Mouse (Mus musculus) hindbrain, embryonic 16.5 days (tissue): ENCODE measurements around the gene Dstyk. TPM values are rescaled to one million over a fixed set of nuclear protein-coding genes. Genes with fewer than 3 reads are reported as not detected.

Source experiments
- ATAC-seq: fragments of 200-750 bp; cut with Nextera tagmentation; 2 replicates; pipeline ENCODE4 v1.8.0; 2017; ENCODE audit warnings: moderate TSS enrichment, moderate library complexity
- H3K27ac ChIP-seq: fragments of 300-500 bp; sonication (generic); 2 replicates; pipeline ENCODE4 v1.5.1; 2014; ENCODE audit warnings: low read depth, mild to moderate bottlenecking, control low read depth, low read length, moderate library complexity
- H3K27me3 ChIP-seq: fragments of 300-500 bp; sonication (generic); replicated peaks from 2 replicates; pipeline ENCODE4 v1.6.1; 2014; ENCODE audit warnings: low read length; ENCODE audit not compliant: control insufficient read depth, insufficient read depth
- H3K36me3 ChIP-seq: fragments of 300-500 bp; sonication (generic); 2 replicates; pipeline ENCODE4 v1.6.1; 2014; ENCODE audit warnings: mild to moderate bottlenecking, low read length, moderate library complexity, mixed read lengths; ENCODE audit not compliant: control insufficient read depth, insufficient read depth
- H3K4me1 ChIP-seq: fragments of 300-500 bp; sonication (generic); 2 replicates; pipeline ENCODE4 v1.6.1; 2014; ENCODE audit warnings: low read depth, low read length; ENCODE audit not compliant: control insufficient read depth, insufficient read depth
- H3K4me2 ChIP-seq: fragments of 300-500 bp; sonication (generic); 2 replicates; pipeline ENCODE4 v1.6.1; 2014; ENCODE audit warnings: mild to moderate bottlenecking, low read length, control low read depth, moderate library complexity
- H3K4me3 ChIP-seq: fragments of 300-500 bp; sonication (generic); 2 replicates; pipeline ENCODE4 v1.5.1; 2014; ENCODE audit warnings: mild to moderate bottlenecking, low read length, control low read depth, moderate library complexity
- H3K9ac ChIP-seq: fragments of 300-500 bp; sonication (generic); 2 replicates; pipeline ENCODE4 v1.6.1; 2014; ENCODE audit warnings: low read depth, mild to moderate bottlenecking, control low read depth, low read length, moderate library complexity
- H3K9me3 ChIP-seq: fragments of 300-500 bp; sonication (generic); 2 replicates; pipeline ENCODE4 v1.6.1; 2014; ENCODE audit warnings: mild to moderate bottlenecking, low read length, moderate library complexity; ENCODE audit not compliant: control insufficient read depth
- WGBS: fragments of 180-500 bp; shearing (Covaris S2); extraction: QIAGEN DNeasy Blood & Tissue Kit; methylation state at CpG from one replicate; pipeline ENCODE4 v1.1.7; 2014; 5-methylcytosine and 5-hydroxymethylcytosine counted together
- polyA plus RNA-seq: library from polyadenylated mRNA; unstranded; fragments of >200 nt; fragmentation: Nextera tagmentation; extraction: Ambion mirVana; gene quantifications from 2 replicates; pipeline ENCODE4 v1.2.1, GENCODE M21; 2015

Gene Dstyk
- polyA plus RNA-seq, 1 experiment from 2014 or later = 7.9 TPM

DNA sequence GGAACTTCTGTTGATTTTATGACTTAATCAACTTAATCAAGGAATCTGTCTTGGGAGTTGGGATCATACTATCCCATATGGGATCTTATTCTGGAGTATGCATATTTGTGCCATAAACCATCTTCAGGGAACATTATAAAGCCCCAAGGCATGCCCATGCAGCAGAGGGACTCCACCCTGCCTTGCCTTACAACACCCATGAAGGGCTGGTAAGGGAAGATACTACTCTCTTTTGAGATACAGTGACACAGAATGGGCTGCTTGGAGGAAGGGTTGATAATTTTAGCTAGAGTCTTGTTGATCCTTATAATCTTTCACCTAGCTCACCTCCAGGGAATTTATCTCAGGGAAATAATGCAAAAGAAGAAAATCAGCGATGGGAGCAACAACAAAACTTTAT, 16.8 kb upstream of the Dstyk start:
- no peak overlapping the region for H3K27ac ChIP-seq
- no peaks in the 10 kb centered on the region for H3K27me3 ChIP-seq
- H3K4me1 ChIP-seq = no peaks in the 10 kb centered on the region
- ATAC-seq = no peak
- H3K4me3 ChIP-seq = no peak overlapping the region
- H3K36me3 ChIP-seq = no peaks in the 10 kb centered on the region
- H3K9me3 ChIP-seq = no peaks in the 10 kb centered on the region
- H3K4me2 ChIP-seq = no peak overlapping the region
- WGBS = 67% methylated on average over 1 of the region's 1 CpGs
- H3K9ac ChIP-seq = no peak overlapping the region

DNA sequence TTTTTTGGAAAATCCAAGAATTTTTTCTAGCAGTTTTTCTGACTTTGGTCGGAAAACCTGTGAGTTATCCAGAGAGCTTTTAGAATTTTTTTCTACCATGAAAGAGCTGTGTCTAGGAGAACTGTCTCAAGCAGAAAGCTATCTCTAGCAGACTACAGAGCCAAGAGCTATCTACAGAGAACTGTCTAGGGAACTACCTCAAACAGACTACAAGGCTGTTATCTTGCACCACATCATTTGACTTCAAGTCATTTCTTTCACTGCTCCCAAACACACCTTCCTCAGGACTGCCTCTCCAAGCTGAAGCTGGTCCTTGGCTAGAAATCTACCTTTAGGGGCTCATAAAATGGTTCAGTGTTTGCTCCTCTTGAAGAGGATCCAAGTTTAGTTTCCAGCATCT, 15.5 kb upstream of the Dstyk start:
- 94% methylated on average over 1 of the region's 1 CpGs for WGBS
- Histone ChIP-seq H3K27ac (no peak overlapping the region), H3K9ac (no peak overlapping the region), H3K27me3 (no peaks in the 10 kb centered on the region), H3K9me3 (no peaks in the 10 kb centered on the region), H3K4me3 (no peak overlapping the region), H3K4me1 (no peaks in the 10 kb centered on the region), H3K4me2 (no peak overlapping the region), H3K36me3 (no peaks in the 10 kb centered on the region)
- ATAC-seq = no peak

DNA sequence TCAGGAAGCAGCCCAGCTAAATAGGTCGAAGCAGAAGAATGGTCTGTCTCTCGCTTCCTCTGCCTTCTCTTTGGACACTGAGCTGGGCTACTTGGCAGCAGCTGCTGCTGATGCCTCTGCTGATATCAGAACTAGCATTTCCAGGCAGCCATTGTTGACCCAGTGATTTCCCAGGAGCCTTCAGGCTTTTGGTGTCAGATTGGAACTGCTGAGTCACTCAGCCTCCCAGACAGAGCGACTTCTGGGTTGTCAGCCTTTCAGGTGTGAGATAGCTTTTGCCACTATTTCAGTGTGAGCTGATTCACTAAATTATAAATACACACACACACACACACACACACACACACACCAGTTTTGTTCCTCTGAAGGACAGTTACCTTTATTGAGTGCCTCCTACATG, 6.7 kb upstream of the Dstyk start:
- H3K9me3 ChIP-seq = no peaks in the 10 kb centered on the region

DNA sequence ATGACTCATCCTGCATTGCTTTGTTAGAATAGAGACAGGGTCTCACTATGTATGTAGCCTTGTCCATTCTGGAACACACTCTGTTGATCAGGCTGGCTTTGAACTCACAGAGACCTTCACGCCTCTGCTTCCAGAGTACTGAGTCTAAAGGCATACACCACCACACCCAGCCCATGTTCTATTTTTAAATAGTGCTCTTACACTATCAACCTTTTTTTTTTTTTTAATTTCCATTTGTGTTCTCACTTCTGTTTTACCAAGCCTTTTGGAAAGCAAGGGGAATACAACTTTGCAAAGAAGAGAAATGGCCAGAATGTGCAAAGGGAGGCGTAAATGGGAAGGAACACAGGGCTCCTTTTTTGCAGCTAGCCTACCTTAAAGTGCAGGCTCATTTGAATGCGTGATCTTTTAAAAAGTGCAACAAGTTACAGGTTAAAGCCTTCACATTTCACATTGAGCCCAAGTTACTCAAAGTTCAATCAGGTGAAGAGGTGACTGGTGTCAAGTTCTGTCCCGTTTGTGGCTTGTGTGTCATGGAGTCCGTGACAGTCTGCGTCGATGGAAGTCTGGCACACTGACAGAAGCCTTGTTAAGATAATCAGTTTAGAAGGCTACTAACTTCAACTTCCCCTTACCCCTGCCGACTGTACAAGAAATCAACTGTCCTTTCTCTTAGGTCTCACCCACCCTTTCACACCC, 962 bp upstream of the Dstyk start:
- H3K27ac ChIP-seq = no peak overlapping the region
- no peak for ATAC-seq
- H3K4me1 ChIP-seq = peaks cover 12% of the 10 kb centered on the region
- H3K4me3 ChIP-seq = no peak overlapping the region
- no peak overlapping the region for H3K9ac ChIP-seq
- H3K36me3 ChIP-seq = no peaks in the 10 kb centered on the region
- no peak overlapping the region; the same call in 1 of the 2 replicates for H3K4me2 ChIP-seq
- 76% methylated on average over 8 of the region's 8 CpGs for WGBS
- H3K9me3 ChIP-seq = no peaks in the 10 kb centered on the region
- no peaks in the 10 kb centered on the region for H3K27me3 ChIP-seq

More for the DNA sequence above, 6.7 kb upstream of the Dstyk start:
- H3K9ac ChIP-seq = no peak overlapping the region
- no peak overlapping the region for H3K27ac ChIP-seq
- ATAC-seq = no peak
- no peaks in the 10 kb centered on the region for H3K4me1 ChIP-seq
- H3K27me3 ChIP-seq = no peaks in the 10 kb centered on the region
- H3K36me3 ChIP-seq = no peaks in the 10 kb centered on the region
- H3K4me3 ChIP-seq = no peak overlapping the region
- WGBS = 86% methylated on average over 3 of the region's 3 CpGs
- no peak overlapping the region for H3K4me2 ChIP-seq

DNA sequence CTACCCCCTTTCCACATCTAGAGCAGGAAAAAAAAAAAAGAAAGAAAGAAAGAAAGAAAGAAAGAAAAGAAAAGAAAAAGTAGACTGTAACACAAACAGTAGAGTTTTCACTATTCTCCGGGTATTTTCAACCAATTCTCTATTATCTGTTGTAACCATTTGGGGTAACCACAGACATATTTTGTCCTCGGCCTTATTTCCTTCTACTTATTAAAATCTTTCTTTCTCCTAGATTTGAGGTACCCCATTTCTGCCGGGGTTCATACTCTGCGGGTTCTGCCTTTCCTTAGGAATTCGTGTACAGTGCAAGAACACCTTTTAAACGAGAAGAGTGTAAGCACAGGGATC, 438 bp upstream of the Dstyk start:
- Histone ChIP-seq H3K27ac (peak overlapping the region; percentile 82), H3K27me3 (no peaks in the 10 kb centered on the region), H3K4me2 (peak overlapping the region; percentile 64), H3K9me3 (no peaks in the 10 kb centered on the region), H3K4me1 (peaks cover 12% of the 10 kb centered on the region), H3K4me3 (peak overlapping the region; percentile 57), H3K36me3 (no peaks in the 10 kb centered on the region), H3K9ac (peak overlapping the region; percentile 78)
- 19% methylated on average over 6 of the region's 6 CpGs for WGBS
- no peak for ATAC-seq

DNA sequence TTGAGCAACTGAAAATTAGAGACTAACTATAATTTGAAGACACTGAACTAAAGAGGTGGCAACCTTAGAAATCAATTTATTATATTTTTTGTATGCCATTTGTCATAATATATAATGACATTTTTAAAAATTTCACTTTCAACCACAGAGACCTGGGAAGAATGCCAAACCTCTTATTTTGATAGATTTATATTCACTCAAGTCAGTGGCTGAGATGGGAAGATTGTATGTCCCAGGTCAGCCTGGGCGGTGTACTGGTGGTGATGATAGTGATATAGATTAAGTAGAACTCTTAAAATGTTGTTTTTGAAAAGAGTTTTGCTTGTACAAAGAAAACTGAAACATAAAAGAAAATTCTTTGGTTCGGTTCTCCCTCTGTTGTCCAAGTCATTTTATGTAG, 2.9 kb downstream of the Dstyk start:
- no peak for ATAC-seq
- no peak overlapping the region for H3K4me3 ChIP-seq
- H3K9ac ChIP-seq = no peak overlapping the region
- 81% methylated on average over 2 of the region's 2 CpGs for WGBS
- H3K4me1 ChIP-seq = peaks cover 12% of the 10 kb centered on the region
- H3K27ac ChIP-seq = no peak overlapping the region
- no peaks in the 10 kb centered on the region for H3K36me3 ChIP-seq
- no peaks in the 10 kb centered on the region for H3K9me3 ChIP-seq
- H3K27me3 ChIP-seq = no peaks in the 10 kb centered on the region
- H3K4me2 ChIP-seq = no peak overlapping the region

DNA sequence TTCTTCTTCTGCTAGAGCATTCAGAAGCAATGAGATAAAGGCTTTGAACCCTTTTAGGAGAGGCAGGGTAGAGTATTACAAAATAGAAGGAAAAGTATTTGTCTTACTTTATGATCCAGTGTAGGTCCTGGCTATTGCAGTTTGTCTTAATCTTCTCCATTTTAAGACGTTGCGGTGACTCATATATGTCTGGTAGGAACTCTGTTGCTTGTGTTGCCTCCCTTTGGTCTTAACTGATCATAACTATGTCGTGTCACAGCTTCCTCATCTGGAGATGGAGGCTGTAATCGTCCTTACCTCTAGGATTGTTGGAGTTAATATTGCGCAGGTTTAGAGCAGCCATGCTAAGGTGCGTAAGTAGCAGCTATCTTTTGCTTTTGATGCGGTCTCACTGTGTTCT, 3.3 kb downstream of the Dstyk start:
- peaks cover 12% of the 10 kb centered on the region for H3K4me1 ChIP-seq
- WGBS = 89% methylated on average over 7 of the region's 7 CpGs
- no peak overlapping the region for H3K4me3 ChIP-seq
- H3K9me3 ChIP-seq = no peaks in the 10 kb centered on the region
- no peaks in the 10 kb centered on the region for H3K27me3 ChIP-seq
- H3K4me2 ChIP-seq = no peak overlapping the region
- ATAC-seq = no peak
- no peaks in the 10 kb centered on the region for H3K36me3 ChIP-seq
- H3K9ac ChIP-seq = no peak overlapping the region
- no peak overlapping the region for H3K27ac ChIP-seq

DNA sequence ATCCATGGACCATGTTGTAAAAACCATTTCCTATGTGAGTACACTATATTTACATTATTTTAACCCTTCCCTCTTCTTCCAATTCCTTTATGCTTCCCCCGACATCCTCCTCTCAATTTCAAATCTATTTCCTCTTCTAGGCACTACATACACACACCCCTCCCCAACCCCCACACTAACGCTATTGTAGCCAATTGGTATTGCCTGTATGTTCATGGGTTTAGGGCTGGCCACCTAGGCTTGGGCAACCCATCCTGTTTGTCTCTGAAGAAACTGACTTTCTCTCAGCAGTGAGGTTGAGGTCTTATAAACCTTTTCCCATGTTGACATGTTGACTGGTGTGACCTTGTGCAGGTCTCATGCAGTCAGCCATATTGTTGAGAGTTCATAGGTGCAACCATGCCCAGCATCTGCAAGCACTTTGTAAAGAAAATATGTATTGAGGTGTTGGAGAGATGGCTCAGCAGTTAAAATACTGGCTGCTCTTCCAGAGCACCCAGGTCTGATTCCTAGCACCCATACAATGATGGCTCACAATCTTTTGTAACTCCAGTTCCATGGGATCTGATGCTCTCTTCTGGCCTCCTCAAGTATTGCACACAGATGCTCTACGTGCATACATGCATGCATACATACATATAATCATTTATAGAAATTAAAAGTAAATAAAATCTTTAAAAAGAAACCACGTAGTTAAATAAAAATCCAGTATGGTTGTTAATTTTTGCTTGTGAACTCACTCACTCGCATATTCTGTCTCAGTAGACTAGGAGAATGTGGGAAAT, 5.7 kb downstream of the Dstyk start:
- 95% methylated on average over 5 of the region's 5 CpGs for WGBS
- Histone ChIP-seq H3K36me3 (no peaks in the 10 kb centered on the region), H3K27me3 (no peaks in the 10 kb centered on the region), H3K9me3 (no peaks in the 10 kb centered on the region), H3K4me3 (no peak overlapping the region), H3K4me2 (no peak overlapping the region), H3K9ac (no peak overlapping the region), H3K4me1 (peaks cover 12% of the 10 kb centered on the region), H3K27ac (no peak overlapping the region)
- ATAC-seq = no peak

DNA sequence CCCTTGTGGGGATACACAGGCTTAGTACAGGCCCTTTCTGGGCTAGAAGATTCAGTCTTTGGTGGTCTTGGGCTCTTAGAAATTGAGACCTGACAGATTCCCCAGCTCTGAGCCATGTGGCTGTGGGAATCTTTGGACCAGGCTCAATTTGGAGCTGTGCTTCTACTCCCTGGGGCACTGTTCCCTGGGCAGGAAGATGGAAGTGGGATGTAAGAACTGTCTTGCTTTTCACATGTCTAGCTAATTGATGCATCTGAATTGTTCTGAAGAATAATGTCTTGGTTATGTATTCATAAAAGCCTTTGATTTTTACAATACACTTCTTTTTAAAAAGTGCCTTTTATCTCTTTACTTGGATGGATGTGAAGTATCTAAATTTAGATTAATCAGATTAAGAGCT, 8.2 kb downstream of the Dstyk start:
- Histone ChIP-seq H3K27me3 (no peaks in the 10 kb centered on the region), H3K4me1 (peaks cover 4% of the 10 kb centered on the region), H3K4me2 (no peak overlapping the region), H3K9ac (no peak overlapping the region), H3K9me3 (no peaks in the 10 kb centered on the region), H3K4me3 (no peak overlapping the region), H3K27ac (no peak overlapping the region), H3K36me3 (no peaks in the 10 kb centered on the region)
- ATAC-seq = no peak
